Mouse (Mus musculus): ENCODE results near the gene Rprd2. TPM values are rescaled to one million over a fixed set of nuclear protein-coding genes. Genes with fewer than 3 reads are reported as not detected.

The Rprd2 gene
- total and polyA plus RNA-seq, 3 experiments = 12.1 to 47.7 (median 35.5) TPM

DNA sequence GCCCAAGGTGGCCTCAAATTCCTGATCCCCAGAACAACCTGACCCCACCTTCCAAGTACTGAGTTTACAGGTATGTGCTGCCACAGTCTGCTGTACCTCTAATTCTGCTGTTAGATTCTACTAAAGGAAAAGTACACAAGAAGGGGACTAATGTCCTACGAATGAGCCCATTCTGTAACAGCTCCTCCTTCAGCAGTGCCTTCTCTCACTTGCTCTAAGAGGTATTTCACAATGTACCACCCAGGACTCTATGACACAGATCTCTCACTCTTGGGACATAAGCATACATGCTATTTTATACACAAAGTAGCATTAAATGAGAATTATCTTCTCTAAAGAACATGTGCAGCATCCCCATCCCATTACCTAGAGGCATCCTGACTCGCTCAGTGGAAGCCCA is 25.0 kb downstream of the Rprd2 start:
- intact Hi-C loops (cut with DNase I) = no loop called here
- Histone ChIP-seq H3K27ac (no peak overlapping the region), H3K4me3 (no peak overlapping the region), H3K79me2 (replicated peaks; ENCODE audit: control insufficient read depth, insufficient read depth, low read length) (peaks cover 8% of the 10 kb centered on the region), H3K36me3 (ENCODE audit: control insufficient read depth, insufficient read depth, low read length) (no peaks in the 10 kb centered on the region), H3K4me1 (ENCODE audit: control insufficient read depth, insufficient read depth, low read length) (peaks cover 1% of the 10 kb centered on the region), H3K9ac (ENCODE audit: low read depth, low read length) (no peak overlapping the region), H3K27me3 (ENCODE audit: control insufficient read depth, insufficient read depth, low read length) (no peaks in the 10 kb centered on the region)
- DNase-seq = no peak
- TF ChIP-seq POLR2A (IDR thresholded peaks at IDR 0.05; ENCODE audit: insufficient read depth, low read depth, low read length) (no peak), CTCF (IDR thresholded peaks at IDR 0.05) (no peak), EP300 (IDR thresholded peaks at IDR 0.05; ENCODE audit: insufficient read depth, low read depth, low read length) (no peak)
- 91% methylated on average over 2 of the region's 2 CpGs for WGBS

DNA sequence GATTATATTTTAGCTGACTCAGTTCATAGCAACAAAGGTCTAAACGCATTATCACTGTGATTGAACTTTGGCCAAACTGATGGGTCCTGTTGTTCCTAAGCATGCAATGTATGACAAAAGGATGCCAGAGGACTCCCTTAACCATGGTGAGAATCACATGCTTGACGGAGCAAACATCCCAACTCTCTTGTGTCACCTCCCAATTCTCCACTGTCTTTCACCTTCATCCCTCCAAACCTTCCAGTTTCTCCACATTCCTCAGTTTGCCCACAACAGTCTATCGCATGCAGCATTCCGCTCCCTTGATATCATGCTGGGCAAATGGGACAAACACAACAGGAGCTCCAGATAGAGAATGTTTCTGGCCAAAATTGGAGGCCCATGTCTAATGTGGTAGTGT is 33.2 kb downstream of the Rprd2 start:
- Histone ChIP-seq H3K27me3 (ENCODE audit: control insufficient read depth, insufficient read depth, low read length) (no peaks in the 10 kb centered on the region), H3K36me3 (ENCODE audit: control insufficient read depth, insufficient read depth, low read length) (peaks cover 2% of the 10 kb centered on the region; the same call in 1 of the 2 replicates), H3K4me3 (no peak overlapping the region), H3K27ac (no peak overlapping the region), H3K9ac (ENCODE audit: low read depth, low read length) (no peak overlapping the region), H3K4me1 (ENCODE audit: control insufficient read depth, insufficient read depth, low read length) (no peaks in the 10 kb centered on the region), H3K79me2 (replicated peaks; ENCODE audit: control insufficient read depth, insufficient read depth, low read length) (0 out of 2 replicates have a peak, but pooled peaks cover 2% of the 10 kb centered on the region)
- no peak for TF ChIP-seq EP300 (IDR thresholded peaks at IDR 0.05; ENCODE audit: insufficient read depth, low read depth, low read length)
- no peak for TF ChIP-seq CTCF (IDR thresholded peaks at IDR 0.05)
- TF ChIP-seq POLR2A (IDR thresholded peaks at IDR 0.05; ENCODE audit: insufficient read depth, low read depth, low read length) = no peak
- no peak for DNase-seq
- intact Hi-C loops (cut with DNase I) = no loop called here
- WGBS = 91% methylated on average over 4 of the region's 4 CpGs

DNA sequence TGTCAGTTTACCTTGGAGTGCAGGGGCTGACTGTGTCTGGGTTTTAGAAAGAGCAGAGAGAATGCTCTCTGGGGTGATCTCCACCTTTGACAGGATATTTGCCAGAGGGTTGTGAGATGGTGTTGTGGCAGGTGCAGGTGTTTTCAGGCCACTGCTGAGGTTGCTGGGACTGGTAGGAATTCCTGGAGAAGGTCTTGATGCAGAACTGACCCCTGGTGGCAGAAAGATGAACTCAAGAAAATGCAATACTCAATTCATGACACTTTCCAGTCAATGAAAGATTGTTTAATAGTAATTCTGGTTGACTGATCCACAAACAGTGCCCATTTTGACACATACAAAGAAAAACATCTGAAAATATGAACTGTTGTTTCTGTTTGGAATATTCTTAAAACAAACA is 46.7 kb downstream of the Rprd2 start:
- Histone ChIP-seq H3K36me3 (ENCODE audit: control insufficient read depth, insufficient read depth, low read length) (peaks cover 2% of the 10 kb centered on the region), H3K27ac (no peak overlapping the region), H3K27me3 (ENCODE audit: control insufficient read depth, insufficient read depth, low read length) (no peaks in the 10 kb centered on the region), H3K9ac (ENCODE audit: low read depth, low read length) (no peak overlapping the region), H3K4me1 (ENCODE audit: control insufficient read depth, insufficient read depth, low read length) (no peaks in the 10 kb centered on the region), H3K79me2 (replicated peaks; ENCODE audit: control insufficient read depth, insufficient read depth, low read length) (no peaks in the 10 kb centered on the region), H3K4me3 (no peak overlapping the region)
- no peak for DNase-seq
- intact Hi-C loops (cut with DNase I) = loop anchor here (1.0 to 2.0 kb wide), 2 partner anchors 140 to 255 kb away; no protein-coding TSS in a partner anchor
- no peak for TF ChIP-seq POLR2A (IDR thresholded peaks at IDR 0.05; ENCODE audit: insufficient read depth, low read depth, low read length)
- peak; percentile 78 for TF ChIP-seq CTCF (IDR thresholded peaks at IDR 0.05)
- TF ChIP-seq EP300 (IDR thresholded peaks at IDR 0.05; ENCODE audit: insufficient read depth, low read depth, low read length) = no peak

DNA sequence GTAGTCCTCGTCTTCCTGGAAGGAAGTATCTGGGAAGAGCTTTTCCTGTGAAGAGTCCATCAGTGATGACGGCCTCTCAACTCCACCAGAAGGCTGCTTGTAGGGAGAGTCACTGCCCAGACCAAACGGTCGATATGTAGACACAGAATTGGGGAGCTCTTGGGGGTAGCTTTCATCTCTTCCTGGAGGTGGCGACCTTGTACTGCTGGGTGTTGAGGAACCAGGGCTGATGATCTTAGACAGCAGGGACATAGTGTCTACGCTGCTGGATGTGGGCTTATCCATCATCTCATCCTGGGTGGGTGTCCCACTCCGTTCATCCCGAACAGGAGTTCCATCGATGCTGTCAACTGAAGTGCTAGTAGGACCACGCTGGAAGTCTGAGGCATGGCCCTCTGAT is 53.1 kb downstream of the Rprd2 start:
- Histone ChIP-seq H3K27ac (no peak overlapping the region), H3K4me3 (no peak overlapping the region), H3K79me2 (replicated peaks; ENCODE audit: control insufficient read depth, insufficient read depth, low read length) (no peaks in the 10 kb centered on the region), H3K9ac (ENCODE audit: low read depth, low read length) (no peak overlapping the region), H3K36me3 (ENCODE audit: control insufficient read depth, insufficient read depth, low read length) (no peaks in the 10 kb centered on the region), H3K4me1 (ENCODE audit: control insufficient read depth, insufficient read depth, low read length) (no peaks in the 10 kb centered on the region), H3K27me3 (ENCODE audit: control insufficient read depth, insufficient read depth, low read length) (no peaks in the 10 kb centered on the region)
- intact Hi-C loops (cut with DNase I) = no loop called here
- TF ChIP-seq CTCF (IDR thresholded peaks at IDR 0.05) (peak; percentile 25), POLR2A (IDR thresholded peaks at IDR 0.05; ENCODE audit: insufficient read depth, low read depth, low read length) (no peak), EP300 (IDR thresholded peaks at IDR 0.05; ENCODE audit: insufficient read depth, low read depth, low read length) (no peak)
- WGBS = 79% methylated on average over 10 of the region's 10 CpGs
- DNase-seq = no peak

DNA sequence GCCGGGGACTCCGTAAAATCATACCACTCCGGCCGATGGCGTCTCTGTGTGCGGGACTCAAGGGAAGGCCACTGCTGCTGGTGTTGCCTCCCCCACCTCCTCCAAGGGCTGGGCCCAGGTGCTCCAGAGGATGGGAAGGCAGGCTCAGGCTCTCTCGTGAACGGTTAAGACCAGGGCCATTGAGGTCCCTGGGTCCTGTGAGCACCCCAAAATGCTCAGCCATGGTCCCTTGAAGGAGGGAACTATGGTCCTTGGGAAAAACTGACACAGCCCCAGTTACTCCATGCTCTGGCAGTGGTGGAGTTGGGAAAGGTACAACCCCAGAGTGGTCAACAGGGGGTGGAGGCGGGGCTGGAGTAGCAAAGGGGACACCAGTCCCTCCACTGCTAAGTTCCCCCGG is 54.9 kb downstream of the Rprd2 start:
- intact Hi-C loops (cut with DNase I) = no loop called here
- H3K27me3 ChIP-seq (ENCODE audit: control insufficient read depth, insufficient read depth, low read length) = no peaks in the 10 kb centered on the region
- no peak for TF ChIP-seq POLR2A (IDR thresholded peaks at IDR 0.05; ENCODE audit: insufficient read depth, low read depth, low read length)
- no peak for TF ChIP-seq EP300 (IDR thresholded peaks at IDR 0.05; ENCODE audit: insufficient read depth, low read depth, low read length)
- TF ChIP-seq CTCF (IDR thresholded peaks at IDR 0.05) = no peak
- H3K4me1 ChIP-seq (ENCODE audit: control insufficient read depth, insufficient read depth, low read length) = no peaks in the 10 kb centered on the region
- H3K9ac ChIP-seq (ENCODE audit: low read depth, low read length) = no peak overlapping the region
- no peak overlapping the region for H3K4me3 ChIP-seq
- no peak overlapping the region for H3K27ac ChIP-seq
- WGBS = 83% methylated on average over 10 of the region's 10 CpGs
- DNase-seq = no peak
- H3K36me3 ChIP-seq (ENCODE audit: control insufficient read depth, insufficient read depth, low read length) = no peaks in the 10 kb centered on the region
- no peaks in the 10 kb centered on the region for H3K79me2 ChIP-seq (replicated peaks; ENCODE audit: control insufficient read depth, insufficient read depth, low read length)

DNA sequence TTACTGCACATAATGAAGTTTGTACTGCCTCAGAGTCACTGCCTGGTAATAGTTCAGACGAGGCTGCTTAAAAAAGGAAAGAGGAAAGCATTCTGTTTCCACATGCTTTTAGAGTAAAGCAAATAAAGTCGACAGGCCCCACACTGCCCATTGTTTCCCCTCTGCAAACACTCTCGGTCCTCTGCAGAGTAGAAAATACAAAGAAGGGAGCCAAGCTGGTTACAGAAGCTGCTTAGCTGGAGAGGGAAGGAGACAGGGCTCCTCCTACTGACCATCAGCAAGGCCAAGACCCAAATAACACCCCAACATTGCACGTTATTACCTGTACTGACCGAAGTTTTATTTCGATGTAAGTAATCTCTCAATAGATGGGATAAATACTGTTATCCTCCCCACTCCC is 55.7 kb downstream of the Rprd2 start:
- Histone ChIP-seq H3K9ac (ENCODE audit: low read depth, low read length) (no peak overlapping the region), H3K27me3 (ENCODE audit: control insufficient read depth, insufficient read depth, low read length) (no peaks in the 10 kb centered on the region), H3K27ac (no peak overlapping the region), H3K4me3 (no peak overlapping the region), H3K4me1 (ENCODE audit: control insufficient read depth, insufficient read depth, low read length) (no peaks in the 10 kb centered on the region), H3K36me3 (ENCODE audit: control insufficient read depth, insufficient read depth, low read length) (no peaks in the 10 kb centered on the region), H3K79me2 (replicated peaks; ENCODE audit: control insufficient read depth, insufficient read depth, low read length) (no peaks in the 10 kb centered on the region)
- 50% methylated on average over 6 of the region's 6 CpGs for WGBS
- no peak; the same call in 1 of the 2 replicates for TF ChIP-seq CTCF (IDR thresholded peaks at IDR 0.05)
- TF ChIP-seq EP300 (IDR thresholded peaks at IDR 0.05; ENCODE audit: insufficient read depth, low read depth, low read length) = no peak
- no peak for TF ChIP-seq POLR2A (IDR thresholded peaks at IDR 0.05; ENCODE audit: insufficient read depth, low read depth, low read length)
- intact Hi-C loops (cut with DNase I) = no loop called here
- no peak for DNase-seq

Measured in heart, adult 2 months (tissue).